Mouse (Mus musculus) heart, postnatal 14 days (tissue): Measurements from ENCODE around the gene Tmem9. TPM values are rescaled to one million over a fixed set of nuclear protein-coding genes. Genes with fewer than 3 reads are reported as not detected.

Experiments used
- DNase-seq, 2 experiments: peaks; one replicate each; pipeline ENCODE4 v3.0.0; 2021 to 2022
- intact Hi-C: fragments of 180-260 bp; cut with DNase I; formaldehyde crosslinking; loops from one replicate; pipeline ENCODE4 v1.15.1; 2025
- total RNA-seq, 2 experiments: library from RNA; stranded (reverse); gene quantifications; 2 replicates each; pipeline ENCODE4 v1.2.3; 2021

Gene Tmem9
- total RNA-seq, 2 experiments from 2014 or later: 16.1 to 20.0 TPM

DNA sequence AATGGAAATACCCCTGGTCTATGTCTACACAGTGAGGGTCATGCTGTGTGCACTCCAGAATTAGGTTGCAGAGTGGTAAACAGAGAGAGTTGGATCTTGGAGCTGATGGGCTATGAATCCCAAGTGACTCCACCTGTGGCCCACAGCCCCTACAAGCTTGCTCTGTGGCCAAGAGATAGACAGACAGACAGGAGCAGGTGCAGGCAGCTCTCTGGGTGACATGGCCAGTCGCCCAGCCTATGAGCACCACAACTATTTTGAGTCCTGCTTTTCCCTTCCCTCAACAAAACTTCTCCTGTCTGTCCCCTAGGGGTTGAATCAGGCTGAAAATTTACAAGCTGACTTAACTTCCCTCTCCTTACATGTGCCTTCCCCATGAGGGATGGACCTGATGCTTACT, 58.7 kb downstream of the Tmem9 start:
- no peak for DNase-seq
- intact Hi-C loops: no loop called here

DNA sequence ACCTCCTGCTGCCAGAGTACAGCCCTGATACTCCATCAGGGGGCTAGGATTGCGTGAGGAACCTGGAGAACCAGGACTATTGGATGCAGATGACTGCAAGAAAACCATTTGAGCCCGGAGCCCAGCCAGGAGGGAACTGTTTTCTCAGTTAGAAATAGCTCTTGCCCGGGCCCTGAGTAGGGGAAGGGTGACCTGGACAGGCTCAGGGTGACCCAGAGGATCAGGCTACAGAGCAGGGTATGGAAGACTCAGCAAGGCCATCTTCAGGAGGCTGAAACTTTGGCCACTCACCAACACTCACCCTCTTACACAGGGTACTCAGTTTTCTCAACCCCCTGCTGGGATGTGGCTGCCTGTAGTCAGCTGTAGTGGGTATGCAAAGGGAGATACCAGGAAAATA, 59.6 kb downstream of the Tmem9 start:
- intact Hi-C loops: no loop called here

DNA sequence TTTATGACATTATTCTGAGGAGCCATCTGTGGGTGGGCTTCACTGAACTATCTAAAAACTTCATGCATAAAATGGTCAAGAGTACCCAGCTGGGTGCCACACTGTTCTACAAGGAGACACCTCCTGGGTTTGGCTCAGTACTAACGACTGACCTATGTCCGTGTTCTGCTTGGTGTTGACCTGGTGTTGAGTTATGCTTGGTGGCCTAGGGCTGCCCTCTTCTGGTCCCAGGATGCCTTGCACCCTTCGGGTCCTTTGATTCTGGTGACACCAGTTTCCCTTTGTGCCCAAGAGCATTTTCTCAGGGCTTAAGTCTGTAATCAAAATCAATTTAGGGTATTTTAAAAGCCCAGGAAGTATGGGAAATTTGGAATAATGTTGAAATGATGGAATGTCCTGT, 68.1 kb downstream of the Tmem9 start:
- peak in 1 of 2 experiments; percentile 42 for DNase-seq
- intact Hi-C loops: no loop called here

More for the DNA sequence above, 59.6 kb downstream of the Tmem9 start:
- no peak for DNase-seq

DNA sequence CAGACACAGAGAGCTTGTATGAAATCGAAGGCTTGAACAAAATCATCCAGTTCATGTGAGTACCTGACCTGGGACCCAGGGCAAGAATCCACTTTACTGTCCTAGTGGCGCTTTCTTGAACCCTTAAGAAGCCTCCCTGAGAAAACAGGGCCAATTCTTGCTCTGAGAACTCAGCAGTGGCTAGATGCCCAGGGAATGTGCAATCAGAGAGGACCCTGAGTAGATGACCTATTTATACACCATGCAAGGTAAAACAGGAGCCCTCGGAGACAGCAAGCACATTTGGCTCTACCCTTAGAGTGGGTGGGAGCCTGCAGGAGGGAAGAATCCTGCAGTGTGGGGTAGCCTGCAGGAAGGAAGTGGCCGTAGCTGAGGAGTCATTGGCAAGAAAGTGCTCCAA, 69.7 kb downstream of the Tmem9 start:
- peak in 1 of 2 experiments; percentile 12 for DNase-seq
- intact Hi-C loops: no loop called here

DNA sequence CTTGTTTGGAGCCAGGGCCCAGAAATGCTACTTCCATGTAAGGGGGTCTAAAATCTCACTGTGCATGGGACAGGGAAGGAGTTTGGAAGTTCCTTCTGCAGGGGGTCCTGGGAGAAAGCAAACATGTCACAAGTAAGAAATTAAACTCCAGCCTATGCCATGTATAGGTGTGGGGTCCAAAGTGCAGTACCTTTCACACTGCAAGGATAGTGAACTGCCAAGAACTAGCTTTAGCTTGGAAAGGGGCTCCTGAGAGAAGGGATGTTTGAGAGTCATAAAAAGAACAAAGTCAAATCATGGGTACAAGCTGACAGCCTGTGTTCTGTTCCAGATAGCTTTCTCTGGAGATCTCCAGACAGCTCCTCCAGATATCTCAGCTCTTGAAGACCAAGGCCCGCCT, 73.2 kb downstream of the Tmem9 start:
- no peak for DNase-seq
- intact Hi-C loops: no loop called here

Other genes starting within 250 kb of the Tmem9 start
- 10 to 100 TPM; 17.2 to 18.4 TPM for gene Phlda3, start 242.0 kb upstream of the Tmem9 start, total RNA-seq
- 10 to 100 TPM; 18.6 to 29.4 TPM for gene Tnni1, start 228.7 kb upstream of the Tmem9 start, total RNA-seq
- 1 to 10 TPM; 4.9 to 6.0 TPM for gene Lad1, start 189.6 kb upstream of the Tmem9 start, total RNA-seq
- 1,000 to 10,000 TPM; 7,950 to 8,027 TPM for gene Tnnt2, start 171.8 kb upstream of the Tmem9 start, total RNA-seq
- under 1 TPM in 1 of 2 experiments, not detected in 1; 0.51 TPM for gene Pkp1, start 88.9 kb upstream of the Tmem9 start, total RNA-seq
- gene Igfn1, start 1.8 kb upstream of the Tmem9 start, total RNA-seq: under 1 TPM in 1 of 2 experiments, not detected in 1; 0.05 TPM
- not detected for gene Ascl5, start 42.7 kb downstream of the Tmem9 start, total RNA-seq
- gene Cacna1s, start 44.6 kb downstream of the Tmem9 start, total RNA-seq: 1 to 10 TPM; 1.6 to 1.7 TPM
- 1 to 10 TPM; 1.2 to 4.3 TPM for gene Kif21b, start 123.2 kb downstream of the Tmem9 start, total RNA-seq
- not detected for gene Mroh3, start 204.7 kb downstream of the Tmem9 start, total RNA-seq
- gene Inava, start 226.1 kb downstream of the Tmem9 start, total RNA-seq: under 1 TPM in 1 of 2 experiments, not detected in 1; 0.22 TPM